ENCODE assay signal across 12 mouse cellular contexts in the genomic region with DNA sequence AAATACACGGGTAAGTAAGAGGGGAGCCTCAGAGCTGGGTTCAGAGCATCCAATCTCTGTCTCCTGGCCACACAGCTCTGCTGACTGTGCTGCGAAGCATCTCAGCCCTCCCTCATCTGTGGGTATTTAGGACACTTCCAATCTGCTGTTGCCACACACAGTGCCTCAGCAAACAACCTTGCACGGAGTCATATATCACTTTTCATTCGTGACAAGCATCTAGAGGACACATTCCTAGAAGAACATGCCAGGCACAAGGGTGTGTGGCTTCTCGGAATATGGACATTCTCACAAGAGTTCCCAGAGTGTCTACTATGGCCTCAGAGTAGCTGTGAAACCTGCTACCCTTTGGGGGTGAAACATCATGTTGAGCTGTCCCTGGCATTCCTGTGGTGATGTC. TPM values are rescaled to one million over a fixed set of nuclear protein-coding genes. Genes with fewer than 3 reads are reported as not detected.
"Had no signal": no experiment of that assay in that cellular context is flagged by ENCODE, and none has a peak within 500 bp of the region (broad histone marks: within the 10 kb centered on the region; RNA-seq: fewer than 3 reads in every experiment).

No protein-coding gene starts in this region.

- DNase-seq: kidney, postnatal 25 days; layer of hippocampus, adult 9-11 months; liver, embryonic 13.5 days; lung, adult 2 months; lung, postnatal 14 days; lung, postnatal 4 days; midbrain, embryonic 14.5 days; thymus, adult 2 months; thymus, postnatal 14 days; thymus, postnatal 4 days had no signal

RNA-seq across cellular contexts. Expression of gene Elfn1, which starts 2.6 kb away (rescaled TPM):
- total RNA-seq: liver, adult 2 months; megakaryocyte progenitor cell, adult 5-6 weeks had no signal
